Comparison of ENCODE assay signal across 26 mouse cellular contexts in genomic region chr4:144879549-144879948, GRCm38 (mm10). TPM values are rescaled to one million over a fixed set of nuclear protein-coding genes. Genes with fewer than 3 reads are reported as not detected.
DNase-seq lines count a peak whose midpoint lies in the region; ATAC-seq and TF ChIP-seq lines count a peak whose summit lies in the region.
"Had no signal": no experiment of that assay in that cellular context is flagged by ENCODE, and none has a peak within 500 bp of the region (broad histone marks: within the 10 kb centered on the region; RNA-seq: fewer than 3 reads in every experiment).

No protein-coding gene starts in this region.

- no peak overlapping the region for H3K9ac ChIP-seq in heart, embryonic 12.5 days
- no peak overlapping the region for H3K9ac ChIP-seq in CH12.LX (ENCODE audit: insufficient read depth, low read depth)
- H3K9ac ChIP-seq: embryonic facial prominence, embryonic 13.5 days; hindbrain, embryonic 15.5 days; limb, embryonic 13.5 days; liver, embryonic 12.5 days; liver, postnatal 0 days; midbrain, embryonic 13.5 days; stomach, embryonic 15.5 days had no signal

- in situ Hi-C loops in CH12.LX (cut with MboI; ENCODE audit: low pct_ligation_motif_present, low pct_unique_long_range_greater_than_20kb, low sequenced_read_pairs) = loop anchor here (25.0 kb wide), 2 partner anchors 317 to 408 kb away; partner anchors contain the start of gene Gm13124

- WGBS in heart, embryonic 12.5 days = 54% methylated on average over 1 of the region's 1 CpGs

- no peak for ATAC-seq in heart, embryonic 12.5 days (ENCODE audit: insufficient number of reproducible peaks, low FRiP score)
- ATAC-seq: CD4-positive, CD25-positive, alpha-beta regulatory T cell, adult 4 months; inflammation-experienced regulatory T-cells, adult 6 months; liver, embryonic 12.5 days; liver, postnatal 0 days; midbrain, embryonic 13.5 days had no signal

- intact Hi-C loops in left cerebral cortex, adult 2 months (cut with DNase I) = no loop called here

- no peaks in the 10 kb centered on the region for H3K27me3 ChIP-seq in heart, embryonic 12.5 days (replicated peaks)
- H3K27me3 ChIP-seq in CH12.LX (replicated peaks) = no peaks in the 10 kb centered on the region
- H3K27me3 ChIP-seq: embryonic facial prominence, embryonic 13.5 days; hindbrain, embryonic 15.5 days; limb, embryonic 13.5 days; liver, embryonic 12.5 days; midbrain, embryonic 13.5 days; stomach, embryonic 15.5 days had no signal

- dilution Hi-C loops in CH12.LX (cut with MboI; ENCODE audit: extremely low pct_ligation_motif_present, extremely low pct_unique_long_range_greater_than_20kb, low sequenced_read_pairs) = loop anchor here (25.0 kb wide), 1 partner anchor 108 kb away; no protein-coding TSS in a partner anchor

- no peak for TF ChIP-seq POLR2A in CH12.LX (IDR thresholded peaks at IDR 0.05; ENCODE audit: low read depth, low read length)
- TF ChIP-seq POLR2A in embryonic fibroblast, embryonic 13.5 days (IDR thresholded peaks at IDR 0.05; ENCODE audit: low read depth, low read length) = no peak

- TF ChIP-seq RAD21 in CH12.LX (IDR thresholded peaks at IDR 0.05; ENCODE audit: low read depth, low read length) = no peak

- 0 out of 2 replicates have a peak, but pooled peaks cover 5% of the 10 kb centered on the region for H3K9me3 ChIP-seq in heart, embryonic 12.5 days (replicated peaks)
- no peaks in the 10 kb centered on the region for H3K9me3 ChIP-seq in CH12.LX (replicated peaks; ENCODE audit: low read length)
- H3K9me3 ChIP-seq: embryonic facial prominence, embryonic 13.5 days; hindbrain, embryonic 10.5 days; hindbrain, embryonic 15.5 days; limb, embryonic 13.5 days; liver, embryonic 12.5 days; midbrain, embryonic 13.5 days; stomach, embryonic 15.5 days had no signal

- no peaks in the 10 kb centered on the region for H3K4me1 ChIP-seq in heart, embryonic 12.5 days (replicated peaks)
- H3K4me1 ChIP-seq in CH12.LX (ENCODE audit: control insufficient read depth in 1 of 2, insufficient read depth in 2 of 2) = peaks cover 0 to 6% of the 10 kb centered on the region in 2 experiments; a peak in 2 of 4 replicates
- peaks cover 6% of the 10 kb centered on the region for H3K4me1 ChIP-seq in embryonic fibroblast, embryonic 13.5 days (ENCODE audit: control insufficient read depth, insufficient read depth, low read length)
- H3K4me1 ChIP-seq: hindbrain, embryonic 10.5 days; hindbrain, embryonic 15.5 days; midbrain, embryonic 13.5 days; stomach, embryonic 15.5 days had no signal

- DNase-seq in heart, adult 11 months = peak; percentile 56
- no peak for DNase-seq in layer of hippocampus, adult 2 months (ENCODE audit: low spot score in 2 of 2)
- no peak for DNase-seq in layer of hippocampus, adult 11-12 months (ENCODE audit: low spot score)
- DNase-seq in CH12.LX (ENCODE audit: extremely low read depth) = no peak
- DNase-seq in left cerebral cortex, adult 2 months (ENCODE audit: extremely low spot score in 1 of 2, low spot score in 2 of 2) = no peak
- DNase-seq: adrenal gland, postnatal 25 days; cerebellum, adult 18-20 months; cerebellum, postnatal 10 days; heart, postnatal 14 days; kidney, adult 18-20 months; layer of hippocampus, adult 9-11 months; liver, postnatal 0 days; right cerebral cortex, postnatal 14 days; thymus, postnatal 14 days had no signal

- H3K4me2 ChIP-seq in heart, embryonic 12.5 days = no peak overlapping the region
- H3K4me2 ChIP-seq in CH12.LX (ENCODE audit: insufficient read depth, low read depth, poor library complexity, severe bottlenecking) = no peak overlapping the region
- H3K4me2 ChIP-seq: embryonic facial prominence, embryonic 13.5 days; hindbrain, embryonic 15.5 days; limb, embryonic 13.5 days; liver, embryonic 12.5 days; midbrain, embryonic 13.5 days; stomach, embryonic 15.5 days had no signal

- H3K79me2 ChIP-seq in CH12.LX (replicated peaks; ENCODE audit: control insufficient read depth, extremely low read depth, insufficient read depth, poor library complexity, severe bottlenecking) = no peaks in the 10 kb centered on the region

- no peak overlapping the region for H3K4me3 ChIP-seq in heart, embryonic 12.5 days
- no peak overlapping the region for H3K4me3 ChIP-seq in layer of hippocampus, adult 2 months
- no peak overlapping the region for H3K4me3 ChIP-seq in CH12.LX (replicated peaks in 1 of 3; ENCODE audit: low read depth in 2 of 3, low read length in 2 of 3, poor library complexity in 1 of 3)
- H3K4me3 ChIP-seq in embryonic fibroblast, embryonic 13.5 days (ENCODE audit: insufficient read depth, low read length) = no peak overlapping the region
- H3K4me3 ChIP-seq in left cerebral cortex, adult 2 months = no peak overlapping the region
- H3K4me3 ChIP-seq: embryonic facial prominence, embryonic 13.5 days; erythroblast, embryonic 14.5 days; hindbrain, embryonic 10.5 days; hindbrain, embryonic 15.5 days; limb, embryonic 13.5 days; liver, embryonic 12.5 days; midbrain, embryonic 13.5 days; stomach, embryonic 15.5 days had no signal

- TF ChIP-seq EP300 in CH12.LX (IDR thresholded peaks at IDR 0.05; ENCODE audit: low read length) = no peak

- H3K36me3 ChIP-seq in heart, embryonic 12.5 days = no peaks in the 10 kb centered on the region
- H3K36me3 ChIP-seq in CH12.LX (replicated peaks in 1 of 2; ENCODE audit: control insufficient read depth in 1 of 2, insufficient read depth in 1 of 2, low read length in 1 of 2) = no peaks in the 10 kb centered on the region
- H3K36me3 ChIP-seq: embryonic facial prominence, embryonic 13.5 days; hindbrain, embryonic 10.5 days; hindbrain, embryonic 15.5 days; limb, embryonic 13.5 days; liver, embryonic 12.5 days; midbrain, embryonic 13.5 days; stomach, embryonic 15.5 days had no signal

- TF ChIP-seq CTCF in layer of hippocampus, adult 2 months (conservative IDR thresholded peaks at IDR 0.05) = peak; percentile 38
- peak in 1 of 2 experiments; percentile 27; a peak in 2 of 4 replicates for TF ChIP-seq CTCF in CH12.LX (conservative IDR thresholded peaks at IDR 0.05 in 1 of 2, IDR thresholded peaks at IDR 0.05 in 1 of 2; ENCODE audit: low read depth in 2 of 2, low read length in 2 of 2)
- TF ChIP-seq CTCF in embryonic fibroblast, embryonic 13.5 days (IDR thresholded peaks at IDR 0.05; ENCODE audit: borderline replicate concordance, insufficient read depth, low read length) = no peak
- no peak; the same call in 1 of the 2 replicates for TF ChIP-seq CTCF in left cerebral cortex, adult 2 months (IDR thresholded peaks at IDR 0.05)

- H3K27ac ChIP-seq in heart, embryonic 12.5 days (ENCODE audit: poor library complexity, severe bottlenecking) = no peak overlapping the region
- no peak overlapping the region for H3K27ac ChIP-seq in layer of hippocampus, adult 2 months
- no peak overlapping the region for H3K27ac ChIP-seq in CH12.LX (ENCODE audit: insufficient read depth, low read depth)
- peak overlapping the region; percentile 41 for H3K27ac ChIP-seq in embryonic fibroblast, embryonic 13.5 days (ENCODE audit: insufficient read depth, low read length)
- no peak overlapping the region for H3K27ac ChIP-seq in left cerebral cortex, adult 2 months
- H3K27ac ChIP-seq: embryonic facial prominence, embryonic 13.5 days; hindbrain, embryonic 10.5 days; hindbrain, embryonic 15.5 days; limb, embryonic 13.5 days; liver, embryonic 12.5 days; midbrain, embryonic 13.5 days; stomach, embryonic 15.5 days had no signal

TF ChIP-seq in CH12.LX, 34 proteins besides CTCF, POLR2A, EP300 and RAD21:
- TF ChIP-seq TCF12 (IDR thresholded peaks at IDR 0.05; ENCODE audit: low read depth, low read length) (no peak), MAZ (IDR thresholded peaks at IDR 0.05; ENCODE audit: low read depth, low read length) (no peak), MAX (IDR thresholded peaks at IDR 0.05; ENCODE audit: low read length) (no peak), CHD2 (IDR thresholded peaks at IDR 0.05; ENCODE audit: low read length) (peak; percentile 26; the same call in 1 of the 2 replicates), ZNF384 (IDR thresholded peaks at IDR 0.05; ENCODE audit: low read depth, low read length) (peak; percentile 40; the same call in 1 of the 2 replicates), MEF2A (IDR thresholded peaks at IDR 0.05; ENCODE audit: borderline replicate concordance, low read depth, low read length) (no peak)

RNA-seq across cellular contexts. Expression of gene Dhrs3, which starts 13.1 kb away (rescaled TPM):
- polyA plus RNA-seq in heart, embryonic 12.5 days (2016; fragmentation: Nextera tagmentation; extraction: Ambion mirVana) = 28.4 and 30.0 TPM in 2 replicates
- total RNA-seq in layer of hippocampus, adult 2 months (2021) = 10 to 100 TPM; 26.7 to 29.0 TPM
- total RNA-seq in CH12.LX (2012; rRNA removed) (24.4 and 37.7 TPM in 2 replicates), CH12.LX (2014; rRNA removed) (8.7 and 10.5 TPM in 2 replicates)
- 7.8 and 7.9 TPM in 2 replicates for polyA plus RNA-seq in CH12.LX (2012; ENCODE audit: insufficient read length, low read depth)
- polyA plus RNA-seq in embryonic fibroblast, embryonic 13.5 days (2011; ENCODE audit: insufficient read length, low read depth, missing spikeins) = 21.9 and 23.8 TPM in 2 replicates
- 10 to 100 TPM; 28.6 to 29.6 TPM for total RNA-seq in left cerebral cortex, adult 2 months (2021)
